Mouse (Mus musculus) lung, postnatal 10 days (tissue): ENCODE measurements around the gene Vstm5.
A peak's percentile ranks its signal among the peaks of the same experiment; 100 is the strongest.
"Not testable (repeated sequence)": the region's sequence is repeated elsewhere in the genome, so short reads cannot be mapped to it uniquely, and the experiment has no call there.

ENCODE experiments used
- DNase-seq: peaks from one replicate; pipeline ENCODE4 v3.0.0; 2021

The Vstm5 gene

DNA sequence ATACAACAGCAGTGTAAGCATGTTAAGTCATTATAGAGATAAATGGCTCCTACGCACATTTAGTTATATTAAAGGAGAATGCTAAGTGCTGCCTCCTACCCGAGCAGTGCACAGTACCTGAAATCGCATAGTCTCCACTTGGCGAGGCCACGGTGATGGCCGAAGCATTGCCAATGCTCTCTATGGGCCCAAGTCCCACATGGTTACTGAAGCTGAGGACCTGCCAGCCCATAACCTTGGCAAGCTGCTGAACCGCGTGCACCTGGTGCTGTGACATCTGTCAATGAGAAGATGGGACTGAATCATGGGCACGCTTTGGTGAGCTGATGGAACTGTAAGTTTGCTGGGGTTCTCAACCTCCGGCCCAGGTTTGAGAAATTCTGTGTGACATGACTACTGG is 24.6 kb downstream of the Vstm5 start:
- DNase-seq: no peak

DNA sequence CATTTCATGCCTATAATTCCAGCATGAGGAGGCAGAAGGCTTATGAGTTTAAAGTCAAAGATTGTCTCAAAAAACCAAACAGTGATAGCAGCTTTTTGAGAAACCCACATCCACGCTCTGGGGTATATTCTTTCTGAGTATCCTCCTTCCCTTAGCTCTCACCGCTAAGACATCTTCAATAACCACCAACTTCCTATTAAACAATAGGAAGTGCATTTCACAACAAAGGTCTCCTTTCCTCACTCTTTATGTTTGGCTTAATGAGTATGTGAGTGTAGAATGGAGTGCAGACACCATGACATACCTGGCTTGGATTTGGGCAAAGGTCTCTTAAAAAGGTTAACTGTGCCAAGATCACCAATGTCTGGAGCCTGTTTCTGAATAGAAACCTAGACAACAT is 35.1 kb downstream of the Vstm5 start:
- DNase-seq: no peak

DNA sequence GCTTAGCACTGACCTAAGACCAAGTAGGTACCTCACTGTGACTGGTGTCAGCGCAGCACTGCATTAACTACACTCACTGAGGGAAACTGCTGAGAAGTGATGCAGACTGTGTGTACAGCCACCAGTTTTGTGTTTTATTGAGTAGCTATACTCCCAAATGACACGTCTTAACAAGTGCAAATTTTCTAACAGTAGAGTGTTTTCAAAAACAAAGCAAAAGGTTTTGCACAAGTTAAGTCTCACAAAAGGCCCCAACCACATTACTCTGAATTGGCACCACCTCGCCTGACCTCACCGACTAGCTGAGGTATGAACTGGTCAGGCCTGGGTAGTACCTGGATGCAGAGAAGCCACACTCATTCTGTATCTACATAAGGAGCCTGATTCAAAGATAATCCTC is 38.0 kb downstream of the Vstm5 start:
- no peak for DNase-seq

DNA sequence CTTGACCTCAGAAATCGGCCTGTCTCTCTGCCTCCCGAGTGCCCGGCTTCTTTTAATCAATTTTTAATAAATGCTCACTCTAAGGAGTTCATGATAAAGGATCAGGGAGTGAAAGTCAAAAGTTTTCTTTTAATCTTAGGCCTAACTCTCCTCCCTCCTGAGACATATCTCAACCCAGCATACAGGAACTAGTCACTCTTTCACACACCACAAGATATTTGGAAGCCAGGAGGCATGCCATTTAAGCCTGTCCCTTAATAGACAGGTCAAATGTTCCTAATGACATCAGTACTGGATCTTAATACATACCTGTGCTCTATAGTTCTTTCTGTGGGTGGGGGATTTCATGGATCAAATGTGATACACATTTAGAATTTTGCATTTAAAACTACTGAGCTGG is 39.5 kb downstream of the Vstm5 start:
- DNase-seq: no peak

DNA sequence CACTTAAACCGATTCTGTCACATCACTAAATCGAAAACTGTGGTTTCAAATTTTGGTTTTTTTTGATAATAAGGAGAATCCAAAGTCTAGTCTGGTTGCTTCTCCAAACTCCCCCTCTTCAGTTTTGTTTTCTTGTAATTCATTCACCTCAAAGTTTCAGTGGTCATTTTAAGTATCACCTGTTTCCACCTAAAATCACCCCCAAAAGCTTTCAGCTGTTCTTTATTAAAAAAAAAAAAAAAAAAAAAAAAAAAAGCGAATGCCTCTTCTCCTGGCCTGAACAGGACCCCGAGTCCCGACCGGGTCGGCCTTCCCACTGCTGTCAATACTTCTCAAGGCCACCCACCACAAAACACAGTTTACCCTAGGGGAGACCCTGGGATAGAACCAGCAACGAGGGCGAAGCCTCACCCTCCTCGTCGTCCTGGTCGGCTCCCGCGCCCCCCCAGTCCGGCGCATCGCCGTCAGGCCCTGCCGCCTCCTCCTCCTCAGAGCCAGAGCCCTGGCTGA is 40.3 kb downstream of the Vstm5 start:
- no peak for DNase-seq

DNA sequence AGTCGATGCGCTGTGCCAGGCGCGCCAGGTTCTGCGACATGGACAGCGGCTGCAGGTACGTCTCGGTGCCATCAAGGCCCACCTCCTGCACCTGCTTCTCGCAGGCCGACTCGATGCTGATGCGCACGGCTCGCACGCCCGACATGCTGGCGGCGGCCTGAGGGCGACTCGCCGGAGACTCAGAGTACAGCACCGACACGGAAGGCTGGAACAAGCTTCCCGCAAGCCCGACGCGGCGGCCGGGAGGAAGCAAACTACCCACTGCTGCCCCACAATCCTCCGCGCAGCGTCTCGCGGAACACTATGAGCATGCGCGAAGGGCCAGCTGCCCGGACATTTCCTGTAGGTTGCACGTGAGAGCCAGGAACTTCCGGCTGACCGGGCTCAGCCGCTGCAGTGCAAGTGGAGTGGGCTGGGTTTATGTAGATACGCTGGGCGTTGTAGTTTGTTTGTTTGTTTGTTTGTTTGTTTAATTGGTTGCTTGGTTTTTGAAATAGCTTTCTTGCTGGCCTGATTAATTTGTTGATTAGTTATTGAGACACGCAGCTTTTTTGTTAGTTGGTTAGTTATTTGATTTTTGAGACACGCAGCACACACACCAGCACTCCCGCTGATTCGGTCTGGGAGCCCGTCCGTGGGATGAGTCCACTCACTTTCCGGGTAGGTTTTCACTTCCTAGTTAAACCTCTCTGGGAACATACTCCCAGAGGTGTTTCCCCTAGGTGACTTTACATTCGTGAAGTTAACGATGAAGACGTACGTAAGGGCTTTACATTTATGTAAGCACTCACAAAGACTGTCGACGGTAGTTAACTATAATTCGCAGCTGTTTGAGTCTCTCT is 41.0 kb downstream of the Vstm5 start, which contains the start of gene Med17:
TSS of gene Med17 (minus strand) at position 283 of the 842 bp plus-strand sequence.
- peak; percentile 96 for DNase-seq

DNA sequence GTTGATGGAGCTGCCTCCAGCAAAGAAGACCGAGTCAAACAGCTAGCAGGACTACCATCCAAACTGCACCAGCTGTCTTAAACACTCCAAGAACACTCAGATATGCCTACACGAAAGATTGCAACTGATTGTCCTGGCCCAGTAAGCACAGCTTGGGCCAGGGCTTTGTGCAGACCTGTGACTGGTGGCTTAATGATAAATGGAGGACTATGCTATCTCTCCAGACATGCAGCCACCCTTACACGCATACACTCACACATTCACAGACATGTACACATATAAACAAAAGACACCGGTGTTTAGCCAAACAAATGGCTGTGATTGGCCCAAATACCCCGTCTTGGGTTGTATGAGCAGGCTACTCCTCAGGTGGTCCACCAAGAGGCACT is 41.6 kb downstream of the Vstm5 start:
- no peak for DNase-seq

DNA sequence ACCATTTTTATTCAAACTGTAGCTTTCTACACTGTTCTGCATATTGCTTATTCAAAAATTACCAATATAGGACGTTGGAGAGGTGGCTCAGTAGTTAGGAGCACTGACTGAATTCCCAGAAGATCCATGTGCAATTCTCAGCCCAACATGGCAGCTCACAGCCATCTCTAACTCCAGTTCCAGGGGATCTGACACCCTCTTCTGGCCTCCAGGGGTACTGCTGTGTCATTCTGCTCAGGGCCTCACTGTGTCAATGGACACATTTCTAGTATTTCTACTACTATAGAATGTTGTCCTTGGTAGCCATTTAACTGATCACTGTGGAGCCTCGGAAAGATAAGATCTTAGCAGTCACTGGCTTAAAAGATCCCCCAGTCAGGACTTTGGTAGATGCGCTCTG is 46.6 kb downstream of the Vstm5 start:
- DNase-seq: no peak

DNA sequence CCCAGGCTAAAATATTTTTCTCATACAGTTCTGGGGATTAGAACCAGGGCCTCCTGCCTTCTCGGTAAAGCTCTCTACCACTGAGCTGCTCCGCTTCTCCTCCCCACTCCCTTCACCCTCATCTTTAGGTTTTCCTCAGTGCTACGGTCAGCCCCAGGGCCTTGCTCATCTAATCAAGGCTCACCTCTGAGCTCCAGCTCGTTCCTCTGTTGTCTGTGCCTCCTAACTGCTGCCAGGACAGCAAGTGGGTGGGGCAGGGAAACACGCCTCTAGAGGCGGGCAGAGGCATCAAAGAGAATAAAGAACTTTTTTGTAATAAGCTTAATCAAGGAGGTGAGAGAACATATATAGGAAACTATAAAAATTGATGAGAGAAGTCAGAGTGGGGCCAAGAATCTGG is 49.0 kb downstream of the Vstm5 start:
- no peak for DNase-seq

DNA sequence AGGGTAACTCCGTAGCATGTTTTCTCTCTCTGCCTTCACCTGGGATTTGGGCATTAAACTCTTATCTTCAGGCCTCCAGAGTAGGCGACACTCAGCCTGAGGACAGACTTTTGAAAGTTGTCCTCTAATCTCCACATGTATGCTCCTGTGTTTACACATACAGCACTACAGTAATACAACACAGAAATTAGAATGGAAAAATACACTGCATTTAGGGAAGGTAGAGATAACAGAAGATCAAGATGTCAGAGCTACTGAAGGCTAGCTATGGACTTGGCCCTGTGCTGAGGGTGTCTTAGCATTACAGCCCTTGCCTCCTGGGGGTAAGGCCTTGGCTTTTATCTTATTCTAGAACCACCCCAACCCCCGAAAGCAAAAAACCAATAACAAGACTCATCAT is 49.6 kb downstream of the Vstm5 start:
- no peak for DNase-seq

DNA sequence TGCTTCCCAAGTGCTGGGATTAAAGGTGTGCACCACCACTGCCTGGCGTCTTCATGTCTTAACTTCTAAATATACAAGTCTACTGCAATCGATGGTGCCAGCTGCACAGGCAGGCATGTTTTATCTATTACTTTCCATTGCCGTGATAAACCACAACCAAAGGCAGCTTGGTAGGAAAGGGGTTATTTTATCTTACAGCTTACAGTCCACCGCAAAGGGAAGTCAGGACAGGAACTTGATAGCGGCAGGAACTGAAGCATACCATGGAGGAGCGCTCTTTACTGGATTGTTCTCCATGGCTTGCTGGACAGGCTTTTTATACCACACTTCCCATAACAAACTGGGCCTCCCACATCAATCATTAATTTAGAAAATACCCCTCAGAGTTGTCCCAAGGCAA is 50.4 kb downstream of the Vstm5 start:
- DNase-seq: no peak

DNA sequence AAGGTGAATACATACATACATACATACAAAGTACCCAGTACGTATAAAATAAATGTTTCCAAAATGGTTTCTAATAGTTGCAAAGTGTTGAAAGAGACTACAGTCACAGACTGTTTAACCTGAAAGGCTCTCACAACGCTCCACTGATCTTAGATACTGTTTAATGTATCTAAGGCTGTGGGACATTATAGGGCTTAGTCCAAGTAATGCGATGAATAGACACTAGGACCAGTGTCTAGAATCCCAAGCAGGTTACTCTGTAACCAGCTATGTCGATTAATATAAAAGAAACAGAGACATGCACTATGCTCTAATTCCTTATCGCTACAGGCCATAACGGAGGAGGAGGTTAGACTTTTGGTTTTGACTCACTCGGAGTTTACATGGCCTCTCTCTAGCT is 58.3 kb downstream of the Vstm5 start:
- no peak for DNase-seq

DNA sequence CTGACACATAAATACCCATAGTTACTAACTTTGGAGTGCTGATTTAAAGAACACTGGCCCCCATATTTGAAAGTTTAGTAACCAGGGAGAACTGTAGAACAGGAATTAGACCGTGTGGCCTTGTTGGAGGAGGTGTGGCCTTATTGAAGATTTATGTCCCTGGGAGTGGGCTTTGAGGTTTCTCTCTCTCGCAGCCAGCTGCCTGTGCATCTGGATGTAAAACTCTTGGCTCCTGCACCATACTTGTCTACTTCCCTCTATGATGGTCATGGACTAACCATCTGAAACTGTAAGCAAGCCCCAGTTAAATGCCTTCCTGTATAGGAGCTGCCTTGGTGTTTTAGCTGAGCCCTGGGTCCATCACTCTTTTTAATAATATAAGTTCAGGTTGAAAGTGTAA is 59.6 kb downstream of the Vstm5 start:
- no peak for DNase-seq

DNA sequence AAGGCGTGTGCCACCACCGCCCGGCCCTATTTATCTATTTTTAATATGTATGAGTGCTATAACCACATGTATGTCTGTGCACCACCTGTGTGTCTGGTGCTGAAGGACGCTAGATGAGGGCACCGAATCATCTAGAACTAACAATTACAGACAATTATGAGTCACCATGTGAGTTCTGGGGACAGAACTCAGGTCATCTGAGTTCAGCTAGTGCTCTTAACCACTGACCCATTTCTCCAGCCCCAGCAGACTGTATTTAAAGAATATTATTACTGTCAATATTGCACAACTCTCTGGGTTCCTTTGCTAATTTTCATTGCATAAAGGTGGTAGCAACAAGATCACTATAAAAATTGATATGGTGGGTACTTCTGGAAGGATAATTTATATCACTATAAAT is 61.2 kb downstream of the Vstm5 start:
- no peak for DNase-seq

DNA sequence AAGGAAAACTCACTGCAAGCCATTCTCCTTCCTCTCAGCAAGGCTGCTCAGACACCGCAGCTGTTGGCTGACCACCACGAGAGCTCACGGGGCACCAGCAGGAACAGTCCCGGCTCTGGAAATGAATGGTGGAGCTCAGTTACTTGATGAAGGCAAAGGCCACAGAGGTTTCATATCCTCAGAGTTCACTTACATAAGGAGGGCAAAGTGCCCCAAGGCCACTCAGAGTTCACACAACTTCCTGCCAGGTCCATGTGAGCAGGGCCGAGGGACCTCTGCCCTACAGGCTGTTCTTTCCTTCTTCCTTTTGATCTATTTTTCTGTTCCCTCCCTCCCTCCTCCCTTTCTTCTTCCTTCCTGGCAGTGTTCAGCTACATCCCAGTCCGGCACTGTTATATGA is 62.6 kb downstream of the Vstm5 start:
- peak; percentile 63 for DNase-seq

DNA sequence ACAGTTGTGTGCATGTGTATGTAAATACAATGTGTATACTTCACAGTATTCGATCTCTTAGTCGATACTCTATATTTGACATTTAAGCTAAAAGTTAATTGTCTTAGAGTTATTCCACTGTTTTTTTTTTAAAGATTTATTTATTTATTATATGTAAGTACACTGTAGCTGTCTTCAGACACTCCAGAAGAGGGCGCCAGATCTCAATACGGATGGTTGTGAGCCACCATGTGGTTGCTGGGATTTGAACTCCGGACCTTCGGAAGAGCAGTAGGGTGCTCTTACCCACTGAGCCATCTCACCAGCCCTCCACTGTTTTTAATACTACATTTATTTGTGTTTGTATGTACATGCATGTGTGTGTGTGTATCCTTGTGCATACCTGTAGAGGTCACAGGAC is 63.2 kb downstream of the Vstm5 start:
- not testable (repeated sequence) for DNase-seq

DNA sequence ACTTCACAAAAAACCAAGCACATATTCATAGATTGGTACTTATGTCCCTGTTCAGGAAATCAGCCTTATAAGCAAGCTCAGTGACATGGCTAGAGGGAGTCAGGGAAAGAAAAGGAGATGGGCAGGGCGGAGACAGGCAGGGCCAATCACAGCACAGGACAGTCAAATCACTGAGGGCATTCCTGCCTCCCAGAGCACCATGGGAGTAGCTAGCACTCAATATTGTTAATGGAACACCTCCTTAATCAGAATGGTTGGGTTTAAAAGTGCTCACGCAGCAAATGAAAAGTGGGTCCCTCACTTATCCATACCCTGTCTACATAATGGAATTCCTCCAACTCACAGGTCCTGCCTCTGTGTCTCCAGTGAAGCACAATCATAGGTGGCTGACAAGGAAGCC is 64.0 kb downstream of the Vstm5 start:
- no peak for DNase-seq

DNA sequence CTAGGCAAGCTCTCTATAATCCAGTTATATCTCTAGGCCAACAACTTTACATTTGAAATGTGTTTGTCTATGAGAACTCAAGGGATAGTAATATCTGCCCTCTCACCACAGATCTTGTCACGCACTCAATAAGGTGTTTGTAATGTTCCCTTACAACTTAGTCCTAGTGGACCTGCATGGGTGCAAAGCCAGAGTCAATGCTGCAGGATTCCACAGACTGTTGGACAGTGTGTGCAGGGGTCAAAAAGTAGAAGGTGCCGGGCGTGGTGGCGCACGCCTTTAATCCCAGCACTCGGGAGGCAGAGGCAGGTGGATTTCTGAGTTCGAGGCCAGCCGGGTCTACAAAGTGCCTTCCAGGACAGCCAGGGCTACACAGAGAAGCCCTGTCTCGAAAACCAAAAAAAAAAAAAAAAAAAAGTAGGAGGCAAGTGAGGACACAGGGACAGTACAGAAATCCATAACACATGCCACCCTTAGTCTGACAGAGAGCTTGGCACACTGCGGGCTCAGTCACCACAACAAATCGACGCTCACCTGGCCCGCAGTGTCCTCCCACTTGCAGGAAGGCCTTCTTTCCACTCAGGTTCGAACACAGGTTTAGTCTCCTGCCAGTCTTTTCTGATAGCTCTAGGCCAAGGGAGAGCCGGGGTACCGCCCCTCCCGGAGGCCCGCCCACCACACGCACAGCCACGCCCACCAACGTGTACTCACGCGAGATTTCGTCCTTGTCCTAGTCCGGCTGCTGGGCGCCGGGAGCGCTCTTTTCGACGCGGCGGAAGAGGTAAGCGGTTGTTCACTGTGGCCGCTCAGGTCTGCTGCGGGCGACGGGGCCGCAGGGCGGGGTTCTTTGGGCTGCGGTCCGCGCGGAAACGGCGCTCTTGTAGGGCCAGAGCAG is 66.9 kb downstream of the Vstm5 start, which contains the start of gene Taf1d:
TSS of gene Taf1d (plus strand) at position 712 of the 895 bp plus-strand sequence.
- DNase-seq: peak; percentile 99

DNA sequence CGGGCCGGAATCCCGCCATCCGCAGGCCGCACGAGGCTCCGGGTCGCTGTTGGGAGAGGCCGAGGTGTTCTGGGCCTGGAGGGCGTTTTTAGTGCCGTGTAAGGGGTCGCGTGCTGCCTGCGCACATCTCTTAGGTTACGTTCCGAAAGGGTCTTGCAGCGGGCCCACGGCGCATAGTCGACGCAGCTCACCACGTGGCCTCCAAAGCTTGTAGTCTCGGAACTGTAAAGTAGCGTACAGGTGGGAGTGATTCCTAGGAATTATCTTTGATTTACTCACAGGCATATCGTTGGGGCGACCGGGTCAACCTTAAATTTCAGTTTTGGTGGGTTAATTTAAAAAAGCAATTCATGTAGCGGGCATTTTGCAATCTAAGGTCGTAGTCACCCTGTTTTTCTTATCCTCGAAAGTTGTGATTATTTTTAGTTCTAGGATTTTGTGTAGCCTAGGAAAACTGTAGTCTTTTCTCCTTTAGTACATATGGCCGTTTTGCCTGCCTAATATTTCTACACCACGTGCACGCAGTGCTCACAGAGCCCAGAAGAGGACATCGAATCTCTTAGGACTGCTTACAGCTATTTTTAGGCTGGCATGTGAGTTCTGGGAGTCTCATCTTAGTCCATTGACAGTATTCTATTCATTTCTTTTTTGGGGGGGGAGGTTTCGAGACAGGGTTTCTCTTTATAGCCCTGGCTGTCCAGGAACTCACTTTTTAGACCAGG is 67.7 kb downstream of the Vstm5 start, which contains the start of gene 4931406C07Rik:
TSS of gene 4931406C07Rik (minus strand) at position 51 of the 722 bp plus-strand sequence.
- DNase-seq: peak; percentile 8

DNA sequence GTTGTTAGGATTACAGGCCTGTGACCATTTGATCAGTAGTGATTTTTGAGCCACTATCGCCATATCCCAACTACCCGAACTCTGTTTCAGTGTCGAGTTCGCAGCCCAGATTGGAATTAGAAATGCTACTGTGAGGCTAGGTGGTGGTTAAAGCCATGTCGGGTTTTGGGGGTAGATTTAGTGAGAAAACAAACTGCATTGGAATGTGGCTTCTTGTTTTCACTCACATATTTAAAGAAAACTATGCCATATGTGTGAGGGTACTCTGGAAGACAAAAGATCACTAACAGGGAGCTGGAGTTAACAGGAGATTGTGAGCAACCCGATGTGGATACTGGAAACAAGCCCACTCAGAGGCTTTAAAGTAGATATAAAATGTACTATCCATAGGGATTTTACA is 68.4 kb downstream of the Vstm5 start:
- no peak for DNase-seq

DNA sequence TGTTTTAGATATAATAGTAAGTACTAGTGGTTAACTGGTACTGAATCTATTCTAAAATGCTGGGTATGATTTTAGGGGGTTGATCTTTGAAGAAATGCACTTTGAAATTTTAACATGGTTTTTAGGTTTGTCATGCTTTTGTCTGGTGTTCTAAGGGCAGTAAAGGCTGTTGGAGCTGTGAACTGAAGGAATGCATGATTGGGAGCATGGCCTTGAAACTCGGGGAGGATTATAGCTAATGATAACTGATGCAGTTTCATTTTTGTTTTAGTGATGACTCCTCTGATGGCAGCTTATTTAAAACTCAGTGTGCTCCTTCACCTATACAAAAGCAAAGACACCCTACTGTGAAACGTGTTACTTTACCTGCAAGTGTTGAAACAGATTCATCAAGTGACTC is 69.4 kb downstream of the Vstm5 start:
- no peak for DNase-seq
